Mouse (Mus musculus) erythroblast, embryonic 14.5 days (primary cell): ENCODE results near the gene Sec14l3.

Experiments used
- GATA1 ChIP-seq: IDR thresholded peaks from 2 replicates; pipeline ENCODE4 v1.6.1; 2012; ENCODE audit warnings: low read length, inconsistent platforms, mixed read lengths
- TAL1 ChIP-seq: IDR thresholded peaks from 3 replicates; pipeline ENCODE4 v1.6.1; 2012; ENCODE audit warnings: low read length, inconsistent platforms, mixed read lengths

GRCm38 (mm10) chr11:4062523-4062922, 2.1 kb upstream of the Sec14l3 start:
- no peak for TF ChIP-seq GATA1
- TF ChIP-seq TAL1 = no peak
